Mouse (Mus musculus): ENCODE data around the gene Chst3.

- TF ChIP-seq POLR2A (IDR thresholded peaks at IDR 0.05; ENCODE audit: low read depth, low read length) = peak; percentile 52
- TF ChIP-seq MAFK (IDR thresholded peaks at IDR 0.05; ENCODE audit: insufficient replicate concordance, low read length) = peak; percentile 86
Observed at GRCm38 (mm10) chr10:60162184-60162972, 56.7 kb downstream of the Chst3 start.
